Mouse (Mus musculus): ENCODE data around the gene Kat2a.

DNA sequence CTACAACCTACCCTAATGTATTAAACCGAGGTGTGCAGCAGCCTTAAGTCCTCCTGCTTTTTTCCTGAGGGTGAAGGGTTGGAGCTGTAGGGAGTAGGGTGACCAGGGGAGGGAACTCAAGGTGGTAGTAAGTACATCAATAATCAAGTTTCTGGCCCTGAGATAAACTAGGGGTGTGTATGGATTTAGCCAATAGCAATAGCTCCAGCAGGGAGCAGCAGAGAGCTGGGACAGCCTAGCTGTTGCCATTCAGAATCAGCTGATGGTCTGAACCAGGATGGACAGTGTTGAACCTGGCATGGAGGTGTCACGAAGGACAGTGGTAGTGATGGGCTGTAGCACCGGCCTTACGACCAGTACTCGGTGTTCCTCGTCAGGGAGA is 2.3 kb upstream of the Kat2a start:
- TF ChIP-seq CTCF (conservative IDR thresholded peaks at IDR 0.05; ENCODE audit: insufficient read depth, insufficient read length, low read depth, low read length) (peak; percentile 93), POLR2A (IDR thresholded peaks at IDR 0.05; ENCODE audit: low read depth, low read length) (no peak)

Data from kidney, adult 2 months (tissue).